Mouse (Mus musculus): Measurements from ENCODE around the gene Pde1b.

DNA sequence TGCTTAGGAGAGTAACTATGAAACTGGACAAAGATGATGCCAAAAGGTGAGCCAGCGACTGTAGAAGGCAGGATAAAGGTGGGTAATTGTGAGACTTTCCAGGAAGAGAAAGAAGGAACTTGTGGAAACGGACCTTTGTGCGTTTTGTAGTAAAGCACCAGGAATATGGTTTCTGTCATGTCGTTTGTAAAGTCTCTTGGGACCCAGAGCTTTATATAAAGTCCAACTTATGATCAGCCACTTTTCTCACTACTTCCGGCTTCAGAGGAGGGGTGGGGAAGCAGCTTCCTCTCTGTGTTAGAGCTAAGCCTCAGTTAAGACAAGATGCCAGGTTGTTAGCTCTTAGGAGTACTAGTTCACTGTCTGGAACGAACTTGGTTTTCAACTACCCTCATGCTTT lies 48.4 kb upstream of the Pde1b start:
- TF ChIP-seq ZC3H11A (IDR thresholded peaks at IDR 0.05; ENCODE audit: borderline replicate concordance, low read depth, low read length) (no peak), CHD2 (IDR thresholded peaks at IDR 0.05; ENCODE audit: low read depth, low read length) (no peak), ZNF384 (IDR thresholded peaks at IDR 0.05; ENCODE audit: low read depth, low read length) (no peak)

All from ES-E14 (cell line).